Mouse (Mus musculus) Patski (cell line): Measurements from ENCODE around the gene Nek4. TPM values are rescaled to one million over a fixed set of nuclear protein-coding genes. Genes with fewer than 3 reads are reported as not detected.

Experiments
- ATAC-seq: fragments of 100-300 bp; one replicate; pipeline ENCODE4 v1.8.0; 2021
- CTCF ChIA-PET: fragments of 350-600 bp; sonication (Branson Sonifier 250); formaldehyde crosslinking; loops from one replicate; lab custom pipeline; 2022; ENCODE audit warnings: inconsistent platforms; lab: Charles Lee
- POLR2A ChIA-PET: fragments of 350-600 bp; sonication (Branson Sonifier 250); formaldehyde crosslinking; loops from one replicate; lab custom pipeline; 2022; ENCODE audit warnings: antibody characterized with exemption, inconsistent platforms; lab: Charles Lee
- DNase-seq: peaks from one replicate; pipeline ENCODE4 v3.0.0-alpha.2; 2011; ENCODE audit warnings: low read depth, low spot score
- H3K27me3 ChIP-seq: fragments of 371-371 bp; one replicate; pipeline ENCODE4 v1.5.1; 2021
- CTCF ChIP-seq: fragments of 100-300 bp; IDR thresholded peaks from one replicate; pipeline ENCODE4 v1.5.1; 2021
- in situ Hi-C: fragments of 300-500 bp; cut with MboI; formaldehyde crosslinking; loops from 3 replicates; pipeline ENCODE4 v1.11.1; 2018; ENCODE audit warnings: low pct_unique_long_range_greater_than_20kb, mixed read lengths
- polyA plus RNA-seq: library from polyadenylated mRNA; unstranded; gene quantifications from one replicate; pipeline ENCODE4 v1.2.3, GENCODE M21; 2021

Nek4 gene
- polyA plus RNA-seq, 1 experiment from 2014 or later, result 17.9 TPM

DNA sequence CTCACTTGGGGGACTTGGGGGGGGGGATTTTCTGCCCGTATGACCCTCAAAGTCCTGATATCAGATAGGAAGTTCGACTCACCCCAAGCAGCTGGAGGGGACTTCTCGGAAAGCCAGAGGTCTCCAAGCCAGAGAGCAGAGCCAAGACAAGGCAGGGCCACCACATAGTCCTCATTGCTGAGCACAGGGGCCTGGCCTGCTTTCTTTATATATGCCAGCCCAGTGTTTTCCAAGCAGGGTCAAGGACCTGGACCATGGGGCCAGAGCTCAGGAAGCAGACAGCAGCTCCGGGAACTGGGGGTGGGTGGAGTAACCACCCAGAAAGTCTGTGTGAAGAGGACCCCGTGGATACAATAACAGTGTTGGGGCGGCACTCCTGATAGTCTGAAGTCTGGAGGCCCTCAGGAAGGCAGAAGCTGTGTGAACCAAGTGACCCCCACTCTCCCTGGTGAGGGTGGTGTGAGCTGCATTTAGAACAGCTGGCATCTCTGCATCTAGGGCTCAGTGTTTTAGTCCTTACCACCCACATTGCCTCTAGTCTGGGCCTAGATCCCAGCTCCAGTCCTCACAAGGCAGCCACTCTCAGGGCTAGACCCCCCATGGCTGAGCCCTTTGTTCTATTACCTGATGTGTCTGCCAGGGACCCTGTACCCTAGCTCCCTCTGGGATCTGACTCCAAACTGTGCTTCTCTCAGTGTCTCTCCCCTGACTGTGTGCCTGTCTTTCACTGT is 27.6 kb upstream of the Nek4 start, which contains the start of gene Itih3:
Itih3 (minus strand) TSS at position 386 of the 731 bp plus-strand sequence.
- no peaks in the 10 kb centered on the region for H3K27me3 ChIP-seq
- ChIA-PET CTCF (interaction anchor here (1.1 to 1.2 kb wide), 2 partner anchors 21 to 57 kb away, joined by 3 read pairs; no protein-coding TSS in a partner anchor), POLR2A (interaction anchor here (0.6 kb wide), 2 partner anchors 116 to 143 kb away, joined by 3 read pairs; no protein-coding TSS in a partner anchor)
- in situ Hi-C loops, result no loop called here
- ATAC-seq (no peak), DNase-seq (no peak)
- no peak for TF ChIP-seq CTCF

DNA sequence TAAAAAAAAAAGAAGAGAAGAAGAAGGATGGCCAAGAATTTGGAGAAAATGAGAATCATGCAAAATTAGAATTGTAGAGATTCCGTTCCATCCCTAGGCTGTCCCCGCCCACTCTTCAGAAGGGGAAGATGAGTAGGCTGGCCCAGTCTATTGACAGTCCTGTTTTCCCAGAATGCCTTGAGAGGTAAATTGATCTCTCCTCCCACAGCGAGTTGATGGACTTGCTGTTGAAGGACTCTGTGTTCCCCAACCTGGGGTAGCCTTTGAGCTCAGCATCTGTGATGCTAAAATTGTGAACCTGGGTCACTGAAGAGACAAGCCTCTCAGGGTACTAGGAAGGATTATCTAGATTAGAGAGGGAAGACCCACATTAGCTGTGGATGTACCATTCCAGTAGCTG is 25.7 kb upstream of the Nek4 start:
- in situ Hi-C loops, result no loop called here
- CTCF ChIA-PET, result interaction anchor here (0.9 kb wide), 1 partner anchor 18 kb away, joined by 7 read pairs; no protein-coding TSS in a partner anchor
- DNase-seq (no peak), ATAC-seq (no peak)
- TF ChIP-seq CTCF, result no peak
- no peaks in the 10 kb centered on the region for H3K27me3 ChIP-seq
- POLR2A ChIA-PET, result no interaction called here

DNA sequence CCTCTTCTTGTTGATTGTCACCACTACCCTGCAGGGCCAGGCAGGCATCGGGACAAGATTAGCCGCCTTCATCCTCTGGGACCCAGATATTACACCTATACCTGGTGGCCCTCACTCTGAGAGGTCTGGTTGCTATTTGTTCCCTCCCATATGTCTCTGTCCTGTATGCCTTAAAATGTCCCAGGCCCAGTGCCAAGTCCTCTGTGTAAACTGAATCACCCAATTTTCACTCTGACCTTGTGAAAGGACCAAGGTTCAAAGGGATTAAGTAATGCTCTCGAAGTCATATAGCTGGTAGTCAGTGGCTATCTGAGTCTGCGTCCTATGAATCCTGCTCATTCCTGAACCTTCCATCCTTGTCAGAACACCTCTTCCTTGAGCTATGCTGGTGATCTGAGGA is 20.8 kb upstream of the Nek4 start:
- in situ Hi-C loops, result no loop called here
- TF ChIP-seq CTCF, result no peak
- ChIA-PET CTCF (interaction anchor here (1.0 kb wide), 1 partner anchor 64 kb away, joined by 5 read pairs; no protein-coding TSS in a partner anchor), POLR2A (no interaction called here)
- no peak for ATAC-seq
- DNase-seq, result no peak
- H3K27me3 ChIP-seq, result no peaks in the 10 kb centered on the region

DNA sequence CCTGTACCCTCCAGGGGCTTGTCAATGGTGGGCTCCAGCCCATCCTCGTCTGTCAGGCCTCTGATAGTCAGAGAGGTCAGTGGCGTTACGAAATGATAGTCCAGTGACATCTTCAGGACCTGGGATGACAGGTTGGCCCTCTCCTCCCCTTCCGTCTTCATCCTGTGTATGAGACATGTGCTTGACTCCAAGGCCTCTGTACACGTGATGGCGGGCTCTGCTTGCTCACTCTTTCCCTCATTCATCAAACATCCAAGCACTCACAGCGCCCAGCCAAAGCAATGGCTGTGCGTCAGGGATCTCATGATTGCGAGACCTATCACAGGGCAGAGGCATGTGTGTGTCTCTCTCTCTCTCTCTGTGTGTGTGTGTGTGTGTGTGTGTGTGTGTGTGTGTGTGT is 17.8 kb upstream of the Nek4 start:
- in situ Hi-C loops, result no loop called here
- no peak for ATAC-seq
- no peak for DNase-seq
- ChIA-PET POLR2A (no interaction called here), CTCF (no interaction called here)
- no peaks in the 10 kb centered on the region for H3K27me3 ChIP-seq
- TF ChIP-seq CTCF, result no peak

DNA sequence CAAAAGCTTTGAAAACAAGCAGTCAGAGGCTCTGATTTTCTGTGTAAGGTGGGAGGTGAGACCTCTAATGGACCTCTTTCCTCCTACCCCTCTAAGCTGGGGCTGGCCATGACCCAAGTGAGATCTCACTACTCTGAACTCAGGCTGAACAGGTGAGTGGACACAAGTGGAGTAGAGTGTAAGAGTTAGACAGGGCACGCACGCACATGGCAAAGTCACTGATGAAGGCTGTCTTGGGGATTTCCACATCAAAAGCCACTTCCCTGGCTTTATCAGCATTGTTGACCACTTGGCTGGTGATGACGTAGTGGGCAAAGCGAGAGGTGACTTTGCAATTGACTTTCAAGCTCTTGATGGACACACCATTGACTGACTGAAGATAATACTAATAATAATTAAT is 8.9 kb upstream of the Nek4 start:
- H3K27me3 ChIP-seq, result no peaks in the 10 kb centered on the region
- in situ Hi-C loops, result loop anchor here (5.0 to 10.0 kb wide), 2 partner anchors 75 to 247 kb away; no protein-coding TSS in a partner anchor
- DNase-seq (no peak), ATAC-seq (no peak)
- POLR2A ChIA-PET, result no interaction called here
- CTCF ChIA-PET, result interaction anchor here (1.2 to 4.1 kb wide), 4 partner anchors 53 to 84 kb away, joined by 3 to 48 read pairs (median 14); no protein-coding TSS in a partner anchor
- TF ChIP-seq CTCF, result no peak

DNA sequence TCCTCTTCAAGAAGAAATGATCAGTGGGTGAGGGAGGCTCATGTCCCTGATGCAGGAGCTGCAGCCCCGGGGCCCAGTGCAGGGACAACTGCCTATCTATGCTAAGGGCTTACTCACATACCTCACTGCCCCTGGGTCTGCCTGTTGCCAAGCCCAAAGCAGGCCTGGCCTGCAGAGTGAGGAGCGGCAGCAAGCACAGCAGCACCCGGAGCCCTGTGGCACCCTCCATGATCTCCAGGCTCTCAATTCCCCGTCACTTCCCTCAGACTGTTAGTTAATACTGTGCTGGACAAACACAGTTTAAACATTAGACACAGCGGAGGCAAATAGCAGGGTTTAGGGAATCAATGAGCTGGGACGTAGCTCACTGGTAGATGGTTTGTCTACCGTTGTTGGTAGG is 8.1 kb upstream of the Nek4 start, which contains the start of gene Itih1:
Itih1 (minus strand) TSS at position 252 of the 400 bp plus-strand sequence.
- no peak for TF ChIP-seq CTCF
- POLR2A ChIA-PET, result interaction anchor here (1.2 to 1.3 kb wide), 2 partner anchors 71 to 81 kb away, joined by 3 to 5 read pairs; no protein-coding TSS in a partner anchor
- CTCF ChIA-PET, result interaction anchor here (0.8 to 4.1 kb wide), 10 partner anchors 16 to 85 kb away, joined by 3 to 48 read pairs (median 4); no protein-coding TSS in a partner anchor
- in situ Hi-C loops, result loop anchor here (5.0 to 10.0 kb wide), 2 partner anchors 76 to 248 kb away; no protein-coding TSS in a partner anchor
- H3K27me3 ChIP-seq, result no peaks in the 10 kb centered on the region
- no peak for DNase-seq
- ATAC-seq, result no peak

DNA sequence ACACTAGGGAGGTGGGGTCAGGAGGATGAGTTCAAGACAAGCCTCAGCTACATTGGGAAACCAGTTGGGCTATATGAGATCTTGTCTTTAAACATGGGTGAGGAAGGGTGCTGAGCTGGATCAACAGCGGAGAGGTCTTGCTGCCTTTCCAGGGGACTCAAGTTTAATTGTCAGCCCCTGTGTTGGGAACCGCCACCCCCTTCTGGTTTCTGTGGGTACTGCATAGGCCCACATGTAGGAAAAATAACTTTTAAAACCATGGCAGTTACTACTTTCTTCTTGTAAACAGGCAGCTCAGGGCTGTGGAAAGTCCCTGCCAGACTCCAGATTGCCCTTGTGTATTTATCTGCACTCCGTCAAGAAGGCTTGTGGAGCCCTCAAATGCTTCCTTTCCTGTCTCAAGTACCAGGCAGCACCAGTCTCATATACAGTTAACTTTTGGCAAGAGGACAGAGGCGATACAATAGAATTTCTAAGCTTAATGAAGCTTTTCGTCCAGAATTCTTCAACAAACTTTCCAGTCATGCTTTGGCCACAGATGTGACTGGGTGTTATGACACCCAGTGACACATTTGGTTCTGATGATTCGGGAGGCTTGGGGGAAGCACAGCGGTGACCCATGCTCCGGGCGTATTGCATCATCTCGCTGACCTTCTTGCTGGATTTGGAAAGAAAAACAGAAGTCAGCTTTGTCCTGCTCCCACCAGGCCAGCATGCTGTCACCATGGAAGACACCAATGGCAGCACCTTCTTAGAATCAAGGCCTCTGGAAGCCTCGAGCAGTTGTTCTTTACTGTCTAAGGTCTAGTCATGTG is 7.1 kb upstream of the Nek4 start:
- no peaks in the 10 kb centered on the region for H3K27me3 ChIP-seq
- POLR2A ChIA-PET, result interaction anchor here (0.8 to 1.3 kb wide), 4 partner anchors 68 to 82 kb away, joined by 3 to 5 read pairs (median 4); no protein-coding TSS in a partner anchor
- in situ Hi-C loops, result loop anchor here (5.0 to 10.0 kb wide), 2 partner anchors 77 to 249 kb away; no protein-coding TSS in a partner anchor
- ATAC-seq (peak; percentile 54), DNase-seq (peak; percentile 20)
- no peak for TF ChIP-seq CTCF
- CTCF ChIA-PET, result interaction anchor here (0.6 to 4.1 kb wide), 15 partner anchors 9 to 90 kb away, joined by 3 to 48 read pairs (median 4); partner anchors contain the start of gene Mustn1

DNA sequence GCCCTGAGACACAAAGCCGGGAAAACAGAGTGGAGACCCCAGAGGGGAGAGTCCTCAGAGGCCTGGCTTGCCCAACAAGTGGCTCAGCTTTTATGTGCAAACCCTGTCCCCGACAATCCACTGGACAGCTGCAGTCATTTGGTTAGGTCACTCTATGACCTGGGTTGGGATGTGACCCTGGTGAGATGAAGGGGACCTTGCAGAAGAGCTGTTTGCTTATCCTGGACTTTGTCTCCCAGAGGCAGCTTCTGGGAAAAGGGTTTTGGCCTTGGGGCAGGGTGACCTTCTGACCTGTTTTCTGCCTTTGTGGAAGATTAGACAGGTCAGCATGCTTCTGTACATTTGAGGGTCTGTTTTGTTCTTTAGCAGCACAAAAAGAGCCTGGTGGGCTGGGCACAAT is 6.4 kb upstream of the Nek4 start:
- TF ChIP-seq CTCF, result no peak
- in situ Hi-C loops, result loop anchor here (5.0 to 10.0 kb wide), 2 partner anchors 77 to 250 kb away; no protein-coding TSS in a partner anchor
- ATAC-seq (no peak), DNase-seq (no peak)
- ChIA-PET CTCF (interaction anchor here (0.8 to 4.1 kb wide), 10 partner anchors 10 to 90 kb away, joined by 3 to 48 read pairs (median 5); partner anchors contain the start of gene Mustn1), POLR2A (interaction anchor here (1.1 kb wide), 1 partner anchor 68 kb away, joined by 3 read pairs; no protein-coding TSS in a partner anchor)
- H3K27me3 ChIP-seq, result no peaks in the 10 kb centered on the region

DNA sequence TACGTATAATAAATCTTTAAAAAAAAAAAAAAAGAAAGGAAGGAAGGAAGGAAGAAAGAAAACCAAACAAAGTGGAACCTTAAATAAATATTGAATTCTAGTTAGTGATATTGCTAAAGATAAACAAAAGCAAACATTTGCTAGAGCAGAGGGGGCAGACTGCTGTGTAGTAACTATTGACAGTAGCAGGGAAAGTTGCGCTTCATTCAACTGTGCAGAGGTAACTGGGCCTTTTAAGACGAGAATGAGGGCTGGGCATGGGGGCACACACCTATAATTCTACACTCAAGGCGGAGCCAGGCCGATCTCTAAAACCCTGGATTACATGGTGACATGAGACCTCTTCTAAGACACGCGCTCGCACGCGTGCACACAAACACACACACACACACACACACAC is 1.2 kb upstream of the Nek4 start:
- in situ Hi-C loops, result loop anchor here (10.0 kb wide), 1 partner anchor 255 kb away; no protein-coding TSS in a partner anchor
- no peaks in the 10 kb centered on the region for H3K27me3 ChIP-seq
- no peak for ATAC-seq
- no peak for DNase-seq
- POLR2A ChIA-PET, result no interaction called here
- CTCF ChIA-PET, result interaction anchor here (1.8 kb wide), 1 partner anchor 84 kb away, joined by 4 read pairs; no protein-coding TSS in a partner anchor
- TF ChIP-seq CTCF, result no peak
